Mouse (Mus musculus) erythroblast, embryonic 14.5 days (primary cell): ENCODE data around the gene Gm42421.

Source experiments
- GATA1 ChIP-seq: IDR thresholded peaks from 2 replicates; pipeline ENCODE4 v1.6.1; 2012; ENCODE audit warnings: low read length, inconsistent platforms, mixed read lengths
- TAL1 ChIP-seq: IDR thresholded peaks from 3 replicates; pipeline ENCODE4 v1.6.1; 2012; ENCODE audit warnings: low read length, inconsistent platforms, mixed read lengths

GRCm38 (mm10) chr5:143959551-143959950, 31.6 kb downstream of the Gm42421 start:
- no peak for TF ChIP-seq GATA1
- no peak for TF ChIP-seq TAL1
